Comparison of ENCODE assay signal across 9 mouse cellular contexts in the genomic region with DNA sequence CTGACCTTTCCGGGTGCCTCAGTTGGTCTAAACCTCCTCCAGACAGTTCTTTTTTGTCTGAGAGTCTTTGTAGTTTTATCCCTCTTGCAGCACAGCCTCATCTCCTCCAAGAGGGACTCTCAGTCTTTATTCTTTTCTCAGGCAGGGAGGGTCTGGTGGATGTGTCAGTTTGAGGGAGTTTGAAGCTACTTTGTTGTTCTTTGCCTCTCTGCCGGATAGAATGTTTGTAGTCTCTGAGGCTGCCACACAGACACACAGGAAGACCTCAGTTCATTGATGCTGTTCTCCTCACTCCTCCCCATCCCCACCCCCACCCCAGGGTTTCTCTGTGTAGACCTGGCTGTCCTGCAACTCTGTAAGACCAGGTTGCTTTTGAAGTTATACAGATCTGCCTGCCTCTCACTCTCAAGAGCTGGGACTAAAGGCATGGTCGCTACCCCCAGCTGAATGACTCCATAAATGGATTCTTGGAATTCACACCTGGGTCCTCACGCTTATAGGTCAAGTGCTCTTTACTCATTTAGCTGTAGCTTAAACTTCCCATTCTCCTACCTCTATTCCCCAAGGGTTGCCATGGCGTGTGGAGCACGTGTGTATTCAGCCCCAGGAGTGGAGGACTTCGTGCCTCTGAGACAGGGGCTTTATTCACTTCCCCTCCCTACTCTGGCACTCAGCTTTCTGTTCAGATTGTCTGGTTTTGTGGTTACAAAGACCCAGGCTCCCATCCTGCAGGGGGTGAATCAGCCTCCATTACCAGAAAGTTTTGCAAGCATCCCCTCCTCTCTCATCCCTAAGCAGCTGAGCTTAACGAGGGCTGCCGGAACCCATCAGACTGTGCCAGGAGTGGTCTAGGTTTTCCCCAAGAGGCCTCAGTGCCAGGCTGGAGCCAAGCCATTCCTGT. TPM values are rescaled to one million over a fixed set of nuclear protein-coding genes. Genes with fewer than 3 reads are reported as not detected.
A peak's percentile ranks its signal among the peaks of the same experiment; 100 is the strongest.
DNase-seq lines count a peak whose midpoint lies in the region; ATAC-seq and TF ChIP-seq lines count a peak whose summit lies in the region.
"Had no signal": no experiment of that assay in that cellular context is flagged by ENCODE, and none has a peak within 500 bp of the region (broad histone marks: within the 10 kb centered on the region; RNA-seq: fewer than 3 reads in every experiment).

No protein-coding gene starts in this region.

- H3K4me3 ChIP-seq in hindbrain, embryonic 10.5 days, result no peak overlapping the region
- no peak overlapping the region for H3K4me3 ChIP-seq in hindbrain, embryonic 14.5 days (replicated peaks; ENCODE audit: low read length)
- no peak overlapping the region for H3K4me3 ChIP-seq in ES-E14 (ENCODE audit: insufficient read depth in 1 of 2, low read depth in 1 of 2, low read length in 2 of 2, poor library complexity in 1 of 2, severe bottlenecking in 1 of 2)
- no peak overlapping the region for H3K4me3 ChIP-seq in forebrain, postnatal 0 days (ENCODE audit: low read depth, low read length)
- no peak overlapping the region for H3K4me3 ChIP-seq in midbrain, embryonic 15.5 days

- no peak for ATAC-seq in hindbrain, embryonic 14.5 days (ENCODE audit: low FRiP score)
- peak; percentile 29 for ATAC-seq in forebrain, postnatal 0 days
- ATAC-seq in midbrain, embryonic 15.5 days (replicated peaks), result peak; percentile 56

- peak overlapping the region; percentile 50 for H3K27ac ChIP-seq in hindbrain, embryonic 10.5 days
- H3K27ac ChIP-seq in hindbrain, embryonic 14.5 days, result no peak overlapping the region
- H3K27ac ChIP-seq in ES-E14 (ENCODE audit: insufficient read depth, low read depth, low read length, poor library complexity, severe bottlenecking), result peak overlapping the region; percentile 18; the same call in 1 of the 2 replicates
- no peak overlapping the region for H3K27ac ChIP-seq in forebrain, postnatal 0 days (ENCODE audit: low read depth, low read length)
- 0 out of 2 replicates have a peak overlapping the region, but pooled peaks have one; percentile 37 for H3K27ac ChIP-seq in midbrain, embryonic 15.5 days

- H3K4me2 ChIP-seq in hindbrain, embryonic 14.5 days (replicated peaks), result no peak overlapping the region
- no peak overlapping the region for H3K4me2 ChIP-seq in forebrain, postnatal 0 days (ENCODE audit: low read depth)
- no peak overlapping the region for H3K4me2 ChIP-seq in midbrain, embryonic 15.5 days

- no peak for DNase-seq in hindbrain, embryonic 10.5 days (ENCODE audit: low spot score)
- DNase-seq in hindbrain, embryonic 14.5 days (ENCODE audit: low spot score), result no peak
- DNase-seq in ES-E14 (ENCODE audit: low read depth, low spot score), result no peak
- DNase-seq in forebrain, postnatal 0 days, result no peak
- no peak for DNase-seq in ovary, postnatal 14 days (ENCODE audit: low spot score)
- no peak for DNase-seq in frontal cortex, postnatal 25 days (ENCODE audit: low spot score in 2 of 2)
- no peak for DNase-seq in left cerebral cortex, adult 18-20 months (ENCODE audit: low spot score in 2 of 2)
- DNase-seq: cerebellum, adult 11 months had no signal

- H3K9me3 ChIP-seq in hindbrain, embryonic 10.5 days, result no peaks in the 10 kb centered on the region
- H3K9me3 ChIP-seq in hindbrain, embryonic 14.5 days (ENCODE audit: control insufficient read depth, low read length), result no peaks in the 10 kb centered on the region
- H3K9me3 ChIP-seq in ES-E14 (ENCODE audit: control insufficient read depth, insufficient read depth, low read depth, low read length), result no peaks in the 10 kb centered on the region
- no peaks in the 10 kb centered on the region for H3K9me3 ChIP-seq in forebrain, postnatal 0 days (ENCODE audit: low read length)
- no peaks in the 10 kb centered on the region for H3K9me3 ChIP-seq in midbrain, embryonic 15.5 days

- in situ Hi-C loops in ES-E14 (cut with MboI; ENCODE audit: low sequenced_read_pairs in 2 of 2, unreplicated experiment in 2 of 2), result no loop called here

- H3K27me3 ChIP-seq in hindbrain, embryonic 10.5 days (ENCODE audit: insufficient read depth, poor library complexity, severe bottlenecking), result peaks cover under 1% of the 10 kb centered on the region; the same call in 1 of the 2 replicates
- H3K27me3 ChIP-seq in hindbrain, embryonic 14.5 days (ENCODE audit: control insufficient read depth, insufficient read depth, low read length), result no peaks in the 10 kb centered on the region
- H3K27me3 ChIP-seq in forebrain, postnatal 0 days (ENCODE audit: insufficient read depth, low read length), result no peaks in the 10 kb centered on the region
- H3K27me3 ChIP-seq in midbrain, embryonic 15.5 days (replicated peaks), result no peaks in the 10 kb centered on the region

- peaks cover 25% of the 10 kb centered on the region for H3K4me1 ChIP-seq in hindbrain, embryonic 10.5 days (replicated peaks)
- H3K4me1 ChIP-seq in hindbrain, embryonic 14.5 days (replicated peaks; ENCODE audit: control insufficient read depth, insufficient read depth, low read length), result no peaks in the 10 kb centered on the region
- peaks cover 0 to 13% of the 10 kb centered on the region in 2 experiments; a peak in 2 of 4 replicates for H3K4me1 ChIP-seq in ES-E14 (ENCODE audit: control insufficient read depth in 2 of 2, insufficient read depth in 2 of 2, low read length in 2 of 2, poor library complexity in 1 of 2)
- no peaks in the 10 kb centered on the region for H3K4me1 ChIP-seq in forebrain, postnatal 0 days (ENCODE audit: insufficient read depth)
- H3K4me1 ChIP-seq in midbrain, embryonic 15.5 days, result peaks cover 20% of the 10 kb centered on the region; the same call in 1 of the 2 replicates

- peaks cover 7% of the 10 kb centered on the region; the same call in 1 of the 2 replicates for H3K36me3 ChIP-seq in hindbrain, embryonic 10.5 days
- no peaks in the 10 kb centered on the region for H3K36me3 ChIP-seq in hindbrain, embryonic 14.5 days (replicated peaks; ENCODE audit: control insufficient read depth, insufficient read depth)
- H3K36me3 ChIP-seq in ES-E14 (ENCODE audit: control insufficient read depth, insufficient read depth, low read length, poor library complexity, severe bottlenecking), result no peaks in the 10 kb centered on the region
- no peaks in the 10 kb centered on the region for H3K36me3 ChIP-seq in forebrain, postnatal 0 days (ENCODE audit: insufficient read depth)
- H3K36me3 ChIP-seq in midbrain, embryonic 15.5 days (replicated peaks), result no peaks in the 10 kb centered on the region

- no peak overlapping the region for H3K9ac ChIP-seq in hindbrain, embryonic 14.5 days
- H3K9ac ChIP-seq in ES-E14 (ENCODE audit: insufficient read depth, low read depth, low read length, poor library complexity, severe bottlenecking), result 0 out of 2 replicates have a peak overlapping the region, but pooled peaks have one; percentile 27
- no peak overlapping the region for H3K9ac ChIP-seq in forebrain, postnatal 0 days
- no peak overlapping the region for H3K9ac ChIP-seq in midbrain, embryonic 15.5 days

- TF ChIP-seq CTCF in forebrain, postnatal 0 days (IDR thresholded peaks at IDR 0.05; ENCODE audit: low read depth), result no peak

- WGBS in hindbrain, embryonic 10.5 days, result 37% methylated on average over 9 of the region's 9 CpGs
- 29% methylated on average over 9 of the region's 9 CpGs for WGBS in hindbrain, embryonic 14.5 days
- WGBS in forebrain, postnatal 0 days, result 28% methylated on average over 9 of the region's 9 CpGs
- WGBS in midbrain, embryonic 15.5 days, result 24% methylated on average over 9 of the region's 9 CpGs

RNA-seq across cellular contexts. Expression of a gene that starts 11.9 kb away (rescaled TPM):
- 68.7 and 75.7 TPM in 2 replicates for polyA plus RNA-seq in hindbrain, embryonic 10.5 days (2016; fragmentation: Nextera tagmentation; extraction: Ambion mirVana)
- 58.4 and 62.3 TPM in 2 replicates for polyA plus RNA-seq in hindbrain, embryonic 14.5 days (2014; fragmentation: Nextera tagmentation; extraction: Ambion mirVana)
- 46.0 and 73.1 TPM in 2 replicates for total RNA-seq in ES-E14 (2012; rRNA removed)
- 55.2 and 63.1 TPM in 2 replicates for total RNA-seq in forebrain, postnatal 0 days (2014; rRNA removed)
- 40.8 and 48.9 TPM in 2 replicates for polyA plus RNA-seq in forebrain, postnatal 0 days (2015; fragmentation: Nextera tagmentation; extraction: Ambion mirVana)
- 63.3 and 70.0 TPM in 2 replicates for polyA plus RNA-seq in midbrain, embryonic 15.5 days (2015; fragmentation: Nextera tagmentation; extraction: Ambion mirVana)
- 10 to 100 TPM; 40.3 to 50.5 TPM for total RNA-seq in left cerebral cortex, adult 18-20 months (2021)

RNA-seq across cellular contexts. Expression of a gene that starts 20.3 kb away (rescaled TPM):
- polyA plus RNA-seq in hindbrain, embryonic 10.5 days (2016; fragmentation: Nextera tagmentation; extraction: Ambion mirVana), result 4.8 and 14.6 TPM in 2 replicates
- 1.8 and 2.2 TPM in 2 replicates for polyA plus RNA-seq in hindbrain, embryonic 14.5 days (2014; fragmentation: Nextera tagmentation; extraction: Ambion mirVana)
- total RNA-seq in ES-E14 (2012; rRNA removed), result 9.8 and 17.1 TPM in 2 replicates
- 2.6 and 4.2 TPM in 2 replicates for total RNA-seq in forebrain, postnatal 0 days (2014; rRNA removed)
- polyA plus RNA-seq in forebrain, postnatal 0 days (2015; fragmentation: Nextera tagmentation; extraction: Ambion mirVana), result 2.4 and 2.9 TPM in 2 replicates
- polyA plus RNA-seq in midbrain, embryonic 15.5 days (2015; fragmentation: Nextera tagmentation; extraction: Ambion mirVana), result 1.1 and 1.2 TPM in 2 replicates
- 1 to 10 TPM; 1.6 TPM for total RNA-seq in left cerebral cortex, adult 18-20 months (2021)

RNA-seq across cellular contexts. Expression of a gene that starts 35.3 kb away (rescaled TPM):
- 270 and 300 TPM in 2 replicates for polyA plus RNA-seq in hindbrain, embryonic 10.5 days (2016; fragmentation: Nextera tagmentation; extraction: Ambion mirVana)
- 188 and 201 TPM in 2 replicates for polyA plus RNA-seq in hindbrain, embryonic 14.5 days (2014; fragmentation: Nextera tagmentation; extraction: Ambion mirVana)
- 159 and 200 TPM in 2 replicates for total RNA-seq in ES-E14 (2012; rRNA removed)
- total RNA-seq in forebrain, postnatal 0 days (2014; rRNA removed), result 114 and 135 TPM in 2 replicates
- polyA plus RNA-seq in forebrain, postnatal 0 days (2015; fragmentation: Nextera tagmentation; extraction: Ambion mirVana), result 191 and 214 TPM in 2 replicates
- 246 and 256 TPM in 2 replicates for polyA plus RNA-seq in midbrain, embryonic 15.5 days (2015; fragmentation: Nextera tagmentation; extraction: Ambion mirVana)
- total RNA-seq in left cerebral cortex, adult 18-20 months (2021), result 10 to 100 TPM; 79.2 to 81.4 TPM

RNA-seq across cellular contexts. Expression of a gene that starts 41.2 kb away (rescaled TPM):
- polyA plus RNA-seq in hindbrain, embryonic 10.5 days (2016; fragmentation: Nextera tagmentation; extraction: Ambion mirVana), result 58.4 and 73.5 TPM in 2 replicates
- 107 and 112 TPM in 2 replicates for polyA plus RNA-seq in hindbrain, embryonic 14.5 days (2014; fragmentation: Nextera tagmentation; extraction: Ambion mirVana)
- 9.6 and 12.7 TPM in 2 replicates for total RNA-seq in ES-E14 (2012; rRNA removed)
- 65.1 and 69.4 TPM in 2 replicates for total RNA-seq in forebrain, postnatal 0 days (2014; rRNA removed)
- 104 and 118 TPM in 2 replicates for polyA plus RNA-seq in forebrain, postnatal 0 days (2015; fragmentation: Nextera tagmentation; extraction: Ambion mirVana)
- polyA plus RNA-seq in midbrain, embryonic 15.5 days (2015; fragmentation: Nextera tagmentation; extraction: Ambion mirVana), result 87.3 and 92.1 TPM in 2 replicates
- total RNA-seq in left cerebral cortex, adult 18-20 months (2021), result 10 to 100 TPM; 52.9 to 61.6 TPM

RNA-seq across cellular contexts. Expression of a gene that starts 44.6 kb away (rescaled TPM):
- polyA plus RNA-seq in hindbrain, embryonic 10.5 days (2016; fragmentation: Nextera tagmentation; extraction: Ambion mirVana), result 17.6 and 19.4 TPM in 2 replicates
- 11.2 and 15.6 TPM in 2 replicates for polyA plus RNA-seq in hindbrain, embryonic 14.5 days (2014; fragmentation: Nextera tagmentation; extraction: Ambion mirVana)
- total RNA-seq in ES-E14 (2012; rRNA removed), result 81.6 and 108 TPM in 2 replicates
- 27.6 and 28.1 TPM in 2 replicates for total RNA-seq in forebrain, postnatal 0 days (2014; rRNA removed)
- polyA plus RNA-seq in forebrain, postnatal 0 days (2015; fragmentation: Nextera tagmentation; extraction: Ambion mirVana), result 7.1 and 11.9 TPM in 2 replicates
- 17.1 and 20.8 TPM in 2 replicates for polyA plus RNA-seq in midbrain, embryonic 15.5 days (2015; fragmentation: Nextera tagmentation; extraction: Ambion mirVana)
- 10 to 100 TPM; 36.8 to 38.5 TPM for total RNA-seq in left cerebral cortex, adult 18-20 months (2021)

Comparison
In these comparisons a context has a peak if more than half of its experiments do, and no peak if none do; other contexts are left out.
1. H3K27ac ChIP-seq: peak in hindbrain, embryonic 10.5 days (single experiment), ES-E14 (single experiment) and midbrain, embryonic 15.5 days (single experiment); none in hindbrain, embryonic 14.5 days (single experiment) and forebrain, postnatal 0 days (single experiment).